Mouse (Mus musculus): ENCODE data around the gene Trdn.

Trdn gene

DNA sequence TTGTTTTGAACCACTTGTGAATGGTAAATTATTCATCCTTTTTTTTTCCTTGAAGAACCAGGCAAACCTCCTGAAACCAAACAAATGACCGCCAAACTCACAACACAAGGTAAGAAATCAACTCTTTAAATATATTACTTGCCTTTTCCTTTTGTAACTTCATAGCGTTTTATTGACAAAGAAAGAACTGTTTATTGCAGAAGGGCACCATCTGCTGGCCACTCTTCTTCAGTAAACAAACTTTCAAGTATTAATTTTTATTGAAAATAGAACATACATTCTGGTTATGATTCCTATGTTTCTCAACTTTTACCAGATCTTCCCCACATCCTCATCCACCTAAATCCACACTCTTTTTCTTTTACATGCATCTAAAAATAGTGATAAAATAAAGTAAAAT lies 224.6 kb downstream of the Trdn start:
- in situ Hi-C loops (cut with MboI; ENCODE audit: low pct_unique_long_range_greater_than_20kb in 1 of 2, low sequenced_read_pairs in 2 of 2, unreplicated experiment in 1 of 2) = no loop called here

DNA sequence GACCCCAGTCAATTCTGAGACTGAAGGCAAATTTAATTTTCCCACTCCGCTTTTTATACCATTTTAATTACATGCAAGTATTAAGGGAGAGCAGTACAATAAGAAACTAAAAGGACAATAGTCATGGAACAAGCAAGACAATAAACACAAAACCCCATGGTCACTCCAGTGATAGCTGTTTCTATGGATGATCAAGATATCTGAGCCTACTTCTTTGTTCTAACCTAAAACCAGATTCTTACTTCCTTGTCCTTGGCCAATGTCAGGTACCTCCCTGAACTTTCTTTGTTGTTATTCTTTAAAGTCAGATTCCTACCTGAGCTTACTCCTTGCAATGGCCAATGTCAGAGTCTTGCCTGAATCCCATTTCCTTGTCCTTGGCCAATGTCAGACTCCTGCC lies 272.7 kb downstream of the Trdn start:
- in situ Hi-C loops (cut with MboI; ENCODE audit: low pct_unique_long_range_greater_than_20kb in 1 of 2, low sequenced_read_pairs in 2 of 2, unreplicated experiment in 1 of 2) = no loop called here

DNA sequence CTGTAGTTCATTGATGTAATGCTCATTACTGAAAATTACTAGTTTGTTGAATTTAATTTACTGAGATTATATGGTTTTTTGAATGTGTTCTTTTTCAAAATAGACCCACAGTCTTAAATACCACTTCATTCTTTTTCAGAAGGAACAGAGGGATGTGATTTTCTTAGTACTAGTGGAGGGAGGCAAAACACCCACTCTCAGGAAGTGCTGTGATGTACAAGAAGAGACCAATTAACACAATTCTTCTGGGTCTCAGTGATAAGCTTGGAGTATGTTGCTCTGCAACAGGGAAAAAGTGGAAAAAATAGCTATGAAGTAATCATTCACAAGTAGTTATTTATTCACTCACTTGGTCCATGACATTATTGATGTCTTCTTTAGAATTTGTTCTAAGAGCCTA lies 286.2 kb downstream of the Trdn start:
- in situ Hi-C loops (cut with MboI; ENCODE audit: low pct_unique_long_range_greater_than_20kb in 1 of 2, low sequenced_read_pairs in 2 of 2, unreplicated experiment in 1 of 2) = no loop called here

DNA sequence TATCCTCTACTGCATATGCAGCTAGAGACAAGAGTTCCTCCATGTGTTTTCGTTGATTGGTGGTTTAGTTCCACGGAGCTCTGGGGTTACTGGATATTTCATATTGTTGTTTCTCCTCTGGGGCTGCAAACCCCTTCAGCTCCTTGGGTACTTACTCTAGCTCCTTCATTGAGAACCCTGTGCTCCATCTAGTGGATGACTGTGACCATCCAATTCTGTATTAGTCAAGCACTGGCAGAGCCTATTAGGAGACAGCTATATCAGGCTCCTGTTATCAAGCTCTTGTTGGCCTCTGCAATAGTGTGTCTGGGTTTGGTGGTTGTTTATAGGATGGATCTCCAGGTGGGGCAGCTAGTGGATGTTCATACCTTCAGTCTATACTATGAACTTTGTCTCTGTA lies 290.2 kb downstream of the Trdn start:
- in situ Hi-C loops (cut with MboI; ENCODE audit: low pct_unique_long_range_greater_than_20kb in 1 of 2, low sequenced_read_pairs in 2 of 2, unreplicated experiment in 1 of 2) = no loop called here

DNA sequence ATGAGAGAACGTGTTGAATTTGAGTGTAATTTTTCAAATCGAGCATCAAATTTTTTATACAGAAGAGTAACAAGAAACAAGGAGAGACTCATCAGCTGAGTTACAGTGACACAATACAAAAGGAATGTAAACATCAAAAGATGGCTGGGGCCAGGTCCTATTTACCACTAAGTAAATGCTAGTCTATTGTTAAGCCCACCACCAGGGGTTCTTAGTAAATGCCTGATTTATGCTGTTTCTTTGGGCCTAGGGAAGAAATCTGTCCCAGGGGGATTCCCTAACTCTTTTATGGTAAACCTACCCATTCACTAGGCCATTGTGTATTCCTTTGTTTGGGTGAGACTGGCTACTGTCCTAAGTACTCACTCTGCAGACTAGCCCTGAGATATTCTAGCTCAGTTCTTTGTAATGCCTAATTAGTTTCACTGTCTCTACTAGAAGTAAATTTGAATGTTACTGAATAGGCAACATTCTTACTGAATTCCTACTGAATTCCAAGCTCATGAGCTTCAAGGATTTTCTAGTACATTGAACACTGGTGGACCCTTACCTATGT lies 295.2 kb downstream of the Trdn start:
- in situ Hi-C loops (cut with MboI; ENCODE audit: low pct_unique_long_range_greater_than_20kb in 1 of 2, low sequenced_read_pairs in 2 of 2, unreplicated experiment in 1 of 2) = no loop called here

Measured in mouse embryonic stem cell (cell line).